Mouse (Mus musculus): ENCODE measurements around the gene Ptgfr. TPM values are rescaled to one million over a fixed set of nuclear protein-coding genes. Genes with fewer than 3 reads are reported as not detected.

Gene Ptgfr
- polyA plus RNA-seq (2014; fragmentation: Illumina TruSeq; extraction: RNeasy Lipid Tissue Mini Kit (QIAGEN cat#74804); ENCODE audit: low read depth, low replicate concordance) = 0.64 TPM

GRCm38 (mm10) chr3:151836871-151837680 is at the start of gene Ptgfr:
TSS of gene Ptgfr (minus strand) at chr3:151837630.

GRCm38 (mm10) chr3:151749737-151750136 is 87.7 kb downstream of the Ptgfr start, which contains the start of gene Ifi44:
TSS of gene Ifi44 (minus strand) at chr3:151749960.

Other genes starting within 250 kb of the Ptgfr start
- gene Ifi44, start 87.7 kb downstream of the Ptgfr start, polyA plus RNA-seq (2014; fragmentation: Illumina TruSeq; extraction: RNeasy Lipid Tissue Mini Kit (QIAGEN cat#74804); ENCODE audit: low read depth, low replicate concordance) = 77.6 TPM
- not detected for gene Ifi44l, start 74.7 kb downstream of the Ptgfr start, polyA plus RNA-seq (2014; fragmentation: Illumina TruSeq; extraction: RNeasy Lipid Tissue Mini Kit (QIAGEN cat#74804); ENCODE audit: low read depth, low replicate concordance)